In genomic region chr10:20474036-20474435, GRCm38 (mm10) we compare ENCODE assay signal across 19 mouse cellular contexts.
DNase-seq lines count a peak whose midpoint lies in the region; ATAC-seq and TF ChIP-seq lines count a peak whose summit lies in the region.
"Had no signal": no experiment of that assay in that cellular context is flagged by ENCODE, and none has a peak within 500 bp of the region (broad histone marks: within the 10 kb centered on the region; RNA-seq: fewer than 3 reads in every experiment).

No protein-coding gene starts in this region.

- H3K9ac ChIP-seq in hindbrain, embryonic 11.5 days (ENCODE audit: low read depth, low read length), result no peak overlapping the region
- H3K9ac ChIP-seq in forebrain, embryonic 12.5 days, result no peak overlapping the region
- no peak overlapping the region for H3K9ac ChIP-seq in forebrain, embryonic 16.5 days (replicated peaks; ENCODE audit: low read depth, low read length)
- H3K9ac ChIP-seq: kidney, embryonic 15.5 days had no signal

- H3K36me3 ChIP-seq in hindbrain, embryonic 10.5 days, result no peaks in the 10 kb centered on the region
- H3K36me3 ChIP-seq in hindbrain, embryonic 11.5 days (ENCODE audit: control insufficient read depth, insufficient read depth, low read length), result no peaks in the 10 kb centered on the region
- H3K36me3 ChIP-seq in forebrain, embryonic 12.5 days (replicated peaks), result no peaks in the 10 kb centered on the region
- no peaks in the 10 kb centered on the region for H3K36me3 ChIP-seq in forebrain, embryonic 16.5 days (ENCODE audit: control insufficient read depth, insufficient read depth)
- no peaks in the 10 kb centered on the region for H3K36me3 ChIP-seq in small intestine, adult 2 months (ENCODE audit: control insufficient read depth, insufficient read depth, low read length)
- H3K36me3 ChIP-seq: kidney, embryonic 15.5 days had no signal

- no peak overlapping the region for H3K4me2 ChIP-seq in hindbrain, embryonic 11.5 days (replicated peaks; ENCODE audit: low read depth, low read length)
- H3K4me2 ChIP-seq in forebrain, embryonic 12.5 days, result no peak overlapping the region
- H3K4me2 ChIP-seq in forebrain, embryonic 16.5 days (ENCODE audit: low read length), result no peak overlapping the region
- H3K4me2 ChIP-seq: kidney, embryonic 15.5 days had no signal

- H3K9me3 ChIP-seq in hindbrain, embryonic 10.5 days, result no peaks in the 10 kb centered on the region
- H3K9me3 ChIP-seq in hindbrain, embryonic 11.5 days (ENCODE audit: control insufficient read depth, low read length), result no peaks in the 10 kb centered on the region
- no peaks in the 10 kb centered on the region for H3K9me3 ChIP-seq in forebrain, embryonic 12.5 days
- H3K9me3 ChIP-seq in forebrain, embryonic 16.5 days (ENCODE audit: control insufficient read depth, low read length), result no peaks in the 10 kb centered on the region
- H3K9me3 ChIP-seq: kidney, embryonic 15.5 days had no signal

- ATAC-seq in hindbrain, embryonic 11.5 days (ENCODE audit: low FRiP score), result no peak
- no peak for ATAC-seq in forebrain, embryonic 12.5 days (ENCODE audit: low FRiP score)
- ATAC-seq in forebrain, embryonic 16.5 days, result no peak
- ATAC-seq: hindbrain, embryonic 16.5 days; lung, postnatal 0 days had no signal

- DNase-seq in hindbrain, embryonic 10.5 days (ENCODE audit: low spot score), result no peak
- DNase-seq in hindbrain, embryonic 11.5 days (ENCODE audit: low spot score), result no peak
- DNase-seq in neural tube, embryonic 10.5 days (ENCODE audit: extremely low spot score, low spot score), result no peak
- no peak for DNase-seq in retina, postnatal 1 day
- DNase-seq: adrenal gland, postnatal 36 days; cerebellum, postnatal 10 days; gastrocnemius, adult 2 months; heart, postnatal 4 days; kidney, adult 11 months; kidney, postnatal 36 days; right cerebral cortex, postnatal 25 days; thymus, postnatal 25 days had no signal

- 61% methylated on average over 9 of the region's 9 CpGs for WGBS in hindbrain, embryonic 10.5 days
- WGBS in hindbrain, embryonic 11.5 days, result 65% methylated on average over 9 of the region's 9 CpGs
- WGBS in forebrain, embryonic 12.5 days, result 84% methylated on average over 9 of the region's 9 CpGs
- WGBS in forebrain, embryonic 16.5 days, result 84% methylated on average over 9 of the region's 9 CpGs
- 42% methylated on average over 9 of the region's 9 CpGs for WGBS in small intestine, adult 2 months

- H3K4me3 ChIP-seq in hindbrain, embryonic 10.5 days, result no peak overlapping the region
- no peak overlapping the region for H3K4me3 ChIP-seq in hindbrain, embryonic 11.5 days (ENCODE audit: low read depth, low read length)
- H3K4me3 ChIP-seq in forebrain, embryonic 12.5 days (replicated peaks), result no peak overlapping the region
- no peak overlapping the region for H3K4me3 ChIP-seq in forebrain, embryonic 16.5 days (replicated peaks; ENCODE audit: low read length)
- peak overlapping the region; percentile 14; the same call in 1 of the 2 replicates for H3K4me3 ChIP-seq in small intestine, adult 2 months (ENCODE audit: low read depth, low read length)
- H3K4me3 ChIP-seq: gastrocnemius, adult 2 months; kidney, embryonic 15.5 days had no signal

- TF ChIP-seq POLR2A in small intestine, adult 2 months (IDR thresholded peaks at IDR 0.05; ENCODE audit: low read depth, low read length), result no peak

- peak overlapping the region; percentile 37 for H3K27ac ChIP-seq in hindbrain, embryonic 10.5 days
- no peak overlapping the region for H3K27ac ChIP-seq in hindbrain, embryonic 11.5 days (ENCODE audit: low read depth, low read length)
- H3K27ac ChIP-seq in forebrain, embryonic 12.5 days, result peak overlapping the region; percentile 59; the same call in 1 of the 2 replicates
- peak overlapping the region; percentile 78 for H3K27ac ChIP-seq in forebrain, embryonic 16.5 days (ENCODE audit: low read length)
- H3K27ac ChIP-seq in small intestine, adult 2 months (ENCODE audit: insufficient read depth, low read depth, low read length), result no peak overlapping the region
- H3K27ac ChIP-seq: gastrocnemius, adult 2 months; kidney, embryonic 15.5 days; macrophage had no signal

- peaks cover 16% of the 10 kb centered on the region for H3K4me1 ChIP-seq in hindbrain, embryonic 10.5 days (replicated peaks)
- H3K4me1 ChIP-seq in hindbrain, embryonic 11.5 days (replicated peaks; ENCODE audit: control insufficient read depth, insufficient read depth, low read length), result 0 out of 2 replicates have a peak, but pooled peaks cover 2% of the 10 kb centered on the region
- H3K4me1 ChIP-seq in forebrain, embryonic 12.5 days, result peaks cover 13% of the 10 kb centered on the region
- H3K4me1 ChIP-seq in forebrain, embryonic 16.5 days (replicated peaks; ENCODE audit: control insufficient read depth, insufficient read depth, low read length), result no peaks in the 10 kb centered on the region; the same call in 1 of the 2 replicates
- peaks cover 6% of the 10 kb centered on the region for H3K4me1 ChIP-seq in small intestine, adult 2 months (ENCODE audit: control insufficient read depth, insufficient read depth, insufficient read length, low read length)

- TF ChIP-seq CTCF in small intestine, adult 2 months (IDR thresholded peaks at IDR 0.05; ENCODE audit: extremely low read depth, insufficient read length, insufficient replicate concordance, low read depth, low read length), result no peak

- no peaks in the 10 kb centered on the region for H3K27me3 ChIP-seq in hindbrain, embryonic 10.5 days (ENCODE audit: insufficient read depth, poor library complexity, severe bottlenecking)
- no peaks in the 10 kb centered on the region for H3K27me3 ChIP-seq in hindbrain, embryonic 11.5 days (ENCODE audit: control insufficient read depth, insufficient read depth, low read length)
- no peaks in the 10 kb centered on the region for H3K27me3 ChIP-seq in forebrain, embryonic 12.5 days
- H3K27me3 ChIP-seq in forebrain, embryonic 16.5 days (replicated peaks; ENCODE audit: control insufficient read depth, insufficient read depth, low read length), result no peaks in the 10 kb centered on the region
- no peaks in the 10 kb centered on the region for H3K27me3 ChIP-seq in small intestine, adult 2 months (ENCODE audit: control insufficient read depth, insufficient read depth, low read length)
- H3K27me3 ChIP-seq: kidney, embryonic 15.5 days had no signal

Comparison
In these comparisons a context has a peak if more than half of its experiments do, and no peak if none do; other contexts are left out.
1. H3K27ac ChIP-seq: peak in hindbrain, embryonic 10.5 days (single experiment), forebrain, embryonic 12.5 days (single experiment) and forebrain, embryonic 16.5 days (single experiment); none in hindbrain, embryonic 11.5 days (single experiment) and small intestine, adult 2 months (single experiment).